Mouse (Mus musculus): ENCODE measurements around the gene Tnf.

Gene Tnf

GRCm38 (mm10) chr17:35198946-35199345 is 2.9 kb downstream of the Tnf start:
- no peak for DNase-seq (ENCODE audit: low spot score in 2 of 2)

- DNase-seq (ENCODE audit: low spot score in 2 of 2): no peak
Measured at GRCm38 (mm10) chr17:35198029-35198428, 3.8 kb downstream of the Tnf start.

- no peak for DNase-seq (ENCODE audit: low spot score in 2 of 2)
Measured at GRCm38 (mm10) chr17:35197126-35197525, 4.7 kb downstream of the Tnf start.

- no peak for DNase-seq (ENCODE audit: low spot score in 2 of 2)
Measured at GRCm38 (mm10) chr17:35196321-35196641, 5.5 kb downstream of the Tnf start.

- DNase-seq (ENCODE audit: low spot score in 2 of 2): peak; percentile 69 to 76
Measured at GRCm38 (mm10) chr17:35195631-35196320, 6.0 kb downstream of the Tnf start.

- no peak for DNase-seq (ENCODE audit: low spot score in 2 of 2)
Measured at GRCm38 (mm10) chr17:35194844-35195630, 6.8 kb downstream of the Tnf start.

- no peak for DNase-seq (ENCODE audit: low spot score in 2 of 2)
Measured at GRCm38 (mm10) chr17:35193881-35194843, 7.6 kb downstream of the Tnf start, which contains the start of gene Ltb. TSS of gene Ltb (plus strand) at chr17:35194439.

- DNase-seq (ENCODE audit: low spot score in 2 of 2): no peak
Measured at GRCm38 (mm10) chr17:35192924-35193323, 8.9 kb downstream of the Tnf start.

- DNase-seq (ENCODE audit: low spot score in 2 of 2): no peak
Measured at GRCm38 (mm10) chr17:35191723-35192122, 10.1 kb downstream of the Tnf start.

GRCm38 (mm10) chr17:35190096-35190495 is 11.7 kb downstream of the Tnf start:
- no peak for DNase-seq (ENCODE audit: low spot score in 2 of 2)

- no peak for DNase-seq (ENCODE audit: low spot score in 2 of 2)
Measured at GRCm38 (mm10) chr17:35189186-35189585, 12.6 kb downstream of the Tnf start.

GRCm38 (mm10) chr17:35187959-35188610 is 13.7 kb downstream of the Tnf start, which contains the start of gene Lst1:
TSS of gene Lst1 (minus strand) at chr17:35188439.
- DNase-seq (ENCODE audit: low spot score in 2 of 2): no peak

GRCm38 (mm10) chr17:35187345-35187744 is 14.5 kb downstream of the Tnf start:
- no peak for DNase-seq (ENCODE audit: low spot score in 2 of 2)

- DNase-seq (ENCODE audit: low spot score in 2 of 2): no peak
Measured at GRCm38 (mm10) chr17:35186681-35187080, 15.1 kb downstream of the Tnf start.

GRCm38 (mm10) chr17:35185639-35186611 is 15.9 kb downstream of the Tnf start:
- DNase-seq (ENCODE audit: low spot score in 2 of 2): peak in 1 of 2 experiments; percentile 73

GRCm38 (mm10) chr17:35180093-35180492 is 21.7 kb downstream of the Tnf start:
- DNase-seq (ENCODE audit: low spot score in 2 of 2): no peak

GRCm38 (mm10) chr17:35178528-35178927 is 23.3 kb downstream of the Tnf start:
- peak in 1 of 2 experiments; percentile 74 for DNase-seq (ENCODE audit: low spot score in 2 of 2)

GRCm38 (mm10) chr17:35175968-35176367 is 25.8 kb downstream of the Tnf start, which contains the start of gene Aif1:
TSS of gene Aif1 (minus strand) at chr17:35176068.
- DNase-seq (ENCODE audit: low spot score in 2 of 2): no peak

- no peak for DNase-seq (ENCODE audit: low spot score in 2 of 2)
Measured at GRCm38 (mm10) chr17:35175382-35175781, 26.4 kb downstream of the Tnf start.
